Mouse (Mus musculus): ENCODE measurements around the gene Usb1. TPM values are rescaled to one million over a fixed set of nuclear protein-coding genes. Genes with fewer than 3 reads are reported as not detected.

Usb1 gene
- total RNA-seq, 2 experiments from 2014 or later, result 9.8 to 11.2 TPM

GRCm38 (mm10) chr8:95332437-95333199 is 534 bp downstream of the Usb1 start:
- DNase-seq (ENCODE audit: low spot score in 2 of 2), result no peak

GRCm38 (mm10) chr8:95335706-95336105 is 3.6 kb downstream of the Usb1 start:
- DNase-seq (ENCODE audit: low spot score in 2 of 2), result no peak

GRCm38 (mm10) chr8:95336363-95336762 is 4.3 kb downstream of the Usb1 start:
- no peak for DNase-seq (ENCODE audit: low spot score in 2 of 2)

- no peak for DNase-seq (ENCODE audit: low spot score in 2 of 2)
Measured at GRCm38 (mm10) chr8:95341721-95342120, 9.6 kb downstream of the Usb1 start.

- DNase-seq (ENCODE audit: low spot score in 2 of 2), result no peak
Measured at GRCm38 (mm10) chr8:95344668-95345067, 12.6 kb downstream of the Usb1 start.

GRCm38 (mm10) chr8:95346643-95347545 is 14.8 kb downstream of the Usb1 start:
- peak; percentile 58 to 92 for DNase-seq (ENCODE audit: low spot score in 2 of 2)

- DNase-seq (ENCODE audit: low spot score in 2 of 2), result no peak
Measured at GRCm38 (mm10) chr8:95348356-95348755, 16.3 kb downstream of the Usb1 start.

GRCm38 (mm10) chr8:95348811-95349630 is 16.9 kb downstream of the Usb1 start:
- DNase-seq (ENCODE audit: low spot score in 2 of 2), result peak; percentile 64 to 81

GRCm38 (mm10) chr8:95351461-95351860 is 19.4 kb downstream of the Usb1 start:
- no peak for DNase-seq (ENCODE audit: low spot score in 2 of 2)

- DNase-seq (ENCODE audit: low spot score in 2 of 2), result peak; percentile 32 to 50
Measured at GRCm38 (mm10) chr8:95352151-95352870, 20.2 kb downstream of the Usb1 start, which contains the start of gene Mmp15. Gene Mmp15 (plus strand): TSS chr8:95352268.

- DNase-seq (ENCODE audit: low spot score in 2 of 2), result no peak
Measured at GRCm38 (mm10) chr8:95352871-95353866, 21.1 kb downstream of the Usb1 start.

GRCm38 (mm10) chr8:95354606-95355005 is 22.5 kb downstream of the Usb1 start:
- DNase-seq (ENCODE audit: low spot score in 2 of 2), result no peak

GRCm38 (mm10) chr8:95358550-95359411 is 26.7 kb downstream of the Usb1 start:
- DNase-seq (ENCODE audit: low spot score in 2 of 2), result no peak

- DNase-seq (ENCODE audit: low spot score in 2 of 2), result no peak
Measured at GRCm38 (mm10) chr8:95360181-95361015, 28.3 kb downstream of the Usb1 start.

- no peak for DNase-seq (ENCODE audit: low spot score in 2 of 2)
Measured at GRCm38 (mm10) chr8:95361016-95361341, 28.9 kb downstream of the Usb1 start.

- no peak for DNase-seq (ENCODE audit: low spot score in 2 of 2)
Measured at GRCm38 (mm10) chr8:95362272-95362671, 30.2 kb downstream of the Usb1 start.

- DNase-seq (ENCODE audit: low spot score in 2 of 2), result no peak
Measured at GRCm38 (mm10) chr8:95363849-95364248, 31.8 kb downstream of the Usb1 start.
